Mouse (Mus musculus) cortical plate, adult 2 months (tissue): Measurements from ENCODE around the gene Vipas39. TPM values are rescaled to one million over a fixed set of nuclear protein-coding genes. Genes with fewer than 3 reads are reported as not detected.

Experiments
- H3K27ac ChIP-seq: fragments of 200-500 bp; 2 replicates; pipeline ENCODE4 v1.5.1; 2012; ENCODE audit warnings: low read length, control low read depth, inconsistent platforms; ENCODE audit not compliant: insufficient read depth
- H3K4me1 ChIP-seq: fragments of 200-500 bp; 2 replicates; pipeline ENCODE4 v1.6.1; 2011; ENCODE audit warnings: low read length; ENCODE audit not compliant: control insufficient read depth, insufficient read depth
- H3K4me3 ChIP-seq: fragments of 200-500 bp; 2 replicates; pipeline ENCODE4 v1.5.1; 2011; ENCODE audit warnings: mild to moderate bottlenecking, low read length, control low read depth; ENCODE audit not compliant: insufficient read depth
- CTCF ChIP-seq: fragments of 200-500 bp; IDR thresholded peaks from 2 replicates; pipeline ENCODE4 v1.5.1; 2011; ENCODE audit warnings: mild to moderate bottlenecking, control low read depth, low read length; ENCODE audit not compliant: insufficient read depth; ENCODE audit errors: extremely low read depth
- POLR2A ChIP-seq: fragments of 200-500 bp; IDR thresholded peaks from 2 replicates; pipeline ENCODE4 v1.6.1; 2011; ENCODE audit warnings: mild to moderate bottlenecking, low read length, control low read depth; ENCODE audit not compliant: insufficient read depth; ENCODE audit errors: extremely low read depth
- polyA plus RNA-seq: library from polyadenylated mRNA; depleted of rRNA; stranded (reverse); fragments of >200 nt; gene quantifications from 2 replicates; pipeline ENCODE4 v1.2.3, GENCODE M21; 2012

Vipas39 gene
- polyA plus RNA-seq, 1 experiment, result 61.0 TPM

- H3K4me3 ChIP-seq, result no peak overlapping the region
- no peak overlapping the region for H3K27ac ChIP-seq
- no peaks in the 10 kb centered on the region for H3K4me1 ChIP-seq
- TF ChIP-seq CTCF (no peak), POLR2A (no peak)
Observed at GRCm38 (mm10) chr12:87274853-87275831, 9.1 kb upstream of the Vipas39 start.

GRCm38 (mm10) chr12:87267682-87268081 lies 1.6 kb upstream of the Vipas39 start:
- Histone ChIP-seq H3K27ac (no peak overlapping the region), H3K4me3 (peak overlapping the region; percentile 64; the same call in 1 of the 2 replicates), H3K4me1 (no peaks in the 10 kb centered on the region; the same call in 1 of the 2 replicates)
- TF ChIP-seq CTCF (peak; percentile 31; the same call in 1 of the 2 replicates), POLR2A (no peak)

- peak overlapping the region; percentile 64 for H3K4me3 ChIP-seq
- TF ChIP-seq CTCF (no peak), POLR2A (no peak)
- H3K27ac ChIP-seq, result peak overlapping the region; percentile 81
- no peaks in the 10 kb centered on the region; the same call in 1 of the 2 replicates for H3K4me1 ChIP-seq
Observed at GRCm38 (mm10) chr12:87266827-87267603, 959 bp upstream of the Vipas39 start.

GRCm38 (mm10) chr12:87265444-87265843 lies 612 bp downstream of the Vipas39 start:
- no peak overlapping the region for H3K27ac ChIP-seq
- peak overlapping the region; percentile 64 for H3K4me3 ChIP-seq
- no peak for TF ChIP-seq POLR2A
- no peak for TF ChIP-seq CTCF
- H3K4me1 ChIP-seq, result no peaks in the 10 kb centered on the region; the same call in 1 of the 2 replicates

- H3K4me3 ChIP-seq, result no peak overlapping the region
- H3K27ac ChIP-seq, result no peak overlapping the region
- TF ChIP-seq CTCF (no peak), POLR2A (no peak)
- no peaks in the 10 kb centered on the region for H3K4me1 ChIP-seq
Observed at GRCm38 (mm10) chr12:87260562-87260961, 5.5 kb downstream of the Vipas39 start.

- TF ChIP-seq POLR2A, result no peak
- no peak for TF ChIP-seq CTCF
- H3K4me3 ChIP-seq, result no peak overlapping the region
- no peaks in the 10 kb centered on the region for H3K4me1 ChIP-seq
- no peak overlapping the region for H3K27ac ChIP-seq
Observed at GRCm38 (mm10) chr12:87256629-87257028, 9.4 kb downstream of the Vipas39 start.

- no peak overlapping the region for H3K27ac ChIP-seq
- TF ChIP-seq CTCF (no peak), POLR2A (no peak)
- H3K4me3 ChIP-seq, result no peak overlapping the region
- no peaks in the 10 kb centered on the region for H3K4me1 ChIP-seq
Observed at GRCm38 (mm10) chr12:87253878-87254277, 12.2 kb downstream of the Vipas39 start.

- no peak for TF ChIP-seq CTCF
- TF ChIP-seq POLR2A, result no peak
- no peak overlapping the region for H3K27ac ChIP-seq
- H3K4me1 ChIP-seq, result no peaks in the 10 kb centered on the region
- H3K4me3 ChIP-seq, result no peak overlapping the region
Observed at GRCm38 (mm10) chr12:87250161-87250560, 15.9 kb downstream of the Vipas39 start.

GRCm38 (mm10) chr12:87238632-87239031 lies 27.4 kb downstream of the Vipas39 start, which contains the start of gene Noxred1:
Gene Noxred1, minus strand, starts transcription at chr12:87238732.
- no peaks in the 10 kb centered on the region for H3K4me1 ChIP-seq
- TF ChIP-seq POLR2A, result no peak
- no peak within 1 kb of the TSS for H3K4me3 ChIP-seq
- H3K27ac ChIP-seq, result no peak within 1 kb of the TSS
